In the genomic region with DNA sequence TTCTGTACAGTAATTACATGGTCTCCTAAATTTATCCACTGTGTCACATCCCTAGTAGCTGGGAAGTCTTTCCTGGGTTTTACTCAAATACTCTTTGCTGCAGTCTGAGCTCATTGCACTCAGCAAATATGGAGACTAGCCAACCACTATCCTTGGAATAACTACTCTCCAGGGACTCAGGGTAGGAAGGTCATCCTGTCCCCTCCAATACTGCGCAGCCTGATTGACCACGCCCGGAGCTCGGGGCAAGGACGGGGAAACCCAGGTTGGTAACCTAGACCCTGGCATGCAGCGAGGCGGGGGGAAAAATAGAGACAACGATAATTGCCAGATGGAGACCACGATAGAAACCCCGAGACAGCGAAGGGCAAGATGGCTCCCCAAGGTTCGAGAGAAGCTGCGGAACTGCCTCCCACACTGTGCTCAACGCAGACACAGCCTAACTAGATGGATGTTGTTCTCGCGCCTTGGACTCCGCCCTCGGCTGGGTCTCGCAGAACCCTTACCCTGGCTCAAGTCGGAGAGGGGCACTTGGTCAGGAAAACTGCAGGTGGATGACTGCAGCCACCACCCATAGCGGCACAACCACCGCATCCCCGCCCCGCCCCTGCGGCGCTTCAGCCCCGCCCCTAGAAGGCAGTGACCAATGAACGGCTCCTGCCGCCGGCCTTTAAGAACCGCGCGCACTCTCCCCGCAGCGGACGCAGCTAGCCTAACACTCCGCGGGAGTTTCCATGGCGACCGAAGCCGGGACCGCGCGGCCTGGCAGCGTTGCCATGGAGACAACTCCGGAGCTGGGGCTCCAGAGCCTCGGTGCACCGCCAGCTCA, we compare ENCODE assay signal across 8 mouse cellular contexts. TPM values are rescaled to one million over a fixed set of nuclear protein-coding genes. Genes with fewer than 3 reads are reported as not detected.
DNase-seq lines count a peak whose midpoint lies in the region; ATAC-seq and TF ChIP-seq lines count a peak whose summit lies in the region.

A gene (plus strand): TSS at position 700 of the 829 bp plus-strand sequence.

- peak within 1 kb of the TSS; percentile 85 for H3K4me3 ChIP-seq in bone marrow, adult 2 months (replicated peaks; ENCODE audit: control insufficient read depth, low read depth, low read length)
- H3K4me3 ChIP-seq in embryonic facial prominence, embryonic 15.5 days (replicated peaks) = peak within 1 kb of the TSS; percentile 60
- peak within 1 kb of the TSS; percentile 57 for H3K4me3 ChIP-seq in kidney, embryonic 14.5 days (ENCODE audit: low read length)
- peak within 1 kb of the TSS; percentile 58 for H3K4me3 ChIP-seq in limb, embryonic 15.5 days

- peak; percentile 95 for ATAC-seq in embryonic facial prominence, embryonic 15.5 days (ENCODE audit: insufficient number of reproducible peaks, low FRiP score, low TSS enrichment, low read depth)
- peak; percentile 98 for ATAC-seq in kidney, embryonic 14.5 days (ENCODE audit: low FRiP score, low TSS enrichment)
- ATAC-seq in limb, embryonic 15.5 days (ENCODE audit: insufficient number of reproducible peaks, low FRiP score, low TSS enrichment, low read depth) = peak; percentile 92

- H3K9me3 ChIP-seq in embryonic facial prominence, embryonic 15.5 days (replicated peaks) = no peaks in the 10 kb centered on the region
- H3K9me3 ChIP-seq in kidney, embryonic 14.5 days (ENCODE audit: control insufficient read depth, low read length) = no peaks in the 10 kb centered on the region
- no peaks in the 10 kb centered on the region for H3K9me3 ChIP-seq in limb, embryonic 15.5 days

- 3% methylated on average over 48 of the region's 48 CpGs for whole genome bisulfite sequencing in bone marrow, adult 2 months
- 1% methylated on average over 48 of the region's 48 CpGs for WGBS in embryonic facial prominence, embryonic 15.5 days
- under 1% methylated on average over 47 of the region's 48 CpGs for WGBS in kidney, embryonic 14.5 days
- WGBS in limb, embryonic 15.5 days = 1% methylated on average over 48 of the region's 48 CpGs

- H3K9ac ChIP-seq in embryonic facial prominence, embryonic 15.5 days = peak within 1 kb of the TSS; percentile 23
- peak within 1 kb of the TSS; percentile 51; the same call in 1 of the 2 replicates for H3K9ac ChIP-seq in kidney, embryonic 14.5 days (ENCODE audit: low read depth, low read length)
- H3K9ac ChIP-seq in limb, embryonic 15.5 days = peak within 1 kb of the TSS; percentile 17; the same call in 1 of the 2 replicates

- peak; percentile 54 for DNase-seq in 416B (ENCODE audit: low read depth)
- peak; percentile 89 to 91 for DNase-seq in heart, adult 9 months (ENCODE audit: low spot score in 2 of 2)
- DNase-seq in monocyte, adult 2 months (ENCODE audit: low read depth in 1 of 2, low spot score in 2 of 2) = peak; percentile 69 to 73
- peak; percentile 86 for DNase-seq in spleen, postnatal 36 days (ENCODE audit: low spot score in 2 of 2)

- peak within 1 kb of the TSS; percentile 90 for H3K4me2 ChIP-seq in embryonic facial prominence, embryonic 15.5 days (replicated peaks)
- H3K4me2 ChIP-seq in kidney, embryonic 14.5 days (replicated peaks; ENCODE audit: low read depth, low read length) = peak within 1 kb of the TSS; percentile 90
- H3K4me2 ChIP-seq in limb, embryonic 15.5 days = peak within 1 kb of the TSS; percentile 94

- H3K36me3 ChIP-seq in embryonic facial prominence, embryonic 15.5 days = no peaks in the 10 kb centered on the region
- no peaks in the 10 kb centered on the region for H3K36me3 ChIP-seq in kidney, embryonic 14.5 days (ENCODE audit: control insufficient read depth, insufficient read depth, low read length)
- H3K36me3 ChIP-seq in limb, embryonic 15.5 days = no peaks in the 10 kb centered on the region

- peaks cover 2% of the 10 kb centered on the region; the same call in 1 of the 2 replicates for H3K4me1 ChIP-seq in bone marrow, adult 2 months (ENCODE audit: control insufficient read depth, insufficient read depth, low read length)
- peaks cover 19% of the 10 kb centered on the region for H3K4me1 ChIP-seq in embryonic facial prominence, embryonic 15.5 days
- peaks cover 7% of the 10 kb centered on the region for H3K4me1 ChIP-seq in kidney, embryonic 14.5 days (ENCODE audit: control insufficient read depth, insufficient read depth, low read length)
- H3K4me1 ChIP-seq in limb, embryonic 15.5 days = peaks cover 20% of the 10 kb centered on the region

- peaks cover 35% of the 10 kb centered on the region for H3K27me3 ChIP-seq in embryonic facial prominence, embryonic 15.5 days
- H3K27me3 ChIP-seq in kidney, embryonic 14.5 days (ENCODE audit: control insufficient read depth, insufficient read depth, low read length) = peaks cover 11% of the 10 kb centered on the region; the same call in 1 of the 2 replicates
- H3K27me3 ChIP-seq in limb, embryonic 15.5 days = peaks cover 37% of the 10 kb centered on the region

- TF ChIP-seq CTCF in bone marrow, adult 2 months (IDR thresholded peaks at IDR 0.05; ENCODE audit: control insufficient read depth, insufficient read depth, low read length) = no peak

- no peak for TF ChIP-seq POLR2A in bone marrow, adult 2 months (IDR thresholded peaks at IDR 0.05; ENCODE audit: borderline replicate concordance, control insufficient read depth, low read depth, low read length)

- no peak within 1 kb of the TSS for H3K27ac ChIP-seq in bone marrow, adult 2 months (ENCODE audit: control insufficient read depth, insufficient read depth, low read depth, low read length, poor library complexity)
- H3K27ac ChIP-seq in embryonic facial prominence, embryonic 15.5 days (replicated peaks) = no peak within 1 kb of the TSS
- no peak within 1 kb of the TSS for H3K27ac ChIP-seq in kidney, embryonic 14.5 days (ENCODE audit: low read depth, low read length)
- no peak within 1 kb of the TSS for H3K27ac ChIP-seq in limb, embryonic 15.5 days

RNA-seq across cellular contexts. Expression of the gene that starts here (rescaled TPM):
- 0.55 and 0.59 TPM in 2 replicates for polyA plus RNA-seq in bone marrow, adult 2 months (2011; ENCODE audit: insufficient read depth, insufficient read length, low replicate concordance, missing spikeins)
- polyA plus RNA-seq in embryonic facial prominence, embryonic 15.5 days (2015; fragmentation: Nextera tagmentation; extraction: Ambion mirVana) = 5.5 and 6.5 TPM in 2 replicates
- 5.8 and 7.0 TPM in 2 replicates for polyA plus RNA-seq in kidney, embryonic 14.5 days (2014; fragmentation: Nextera tagmentation; extraction: Ambion mirVana)
- polyA plus RNA-seq in limb, embryonic 15.5 days (2015; fragmentation: Nextera tagmentation; extraction: Ambion mirVana) = 3.8 and 3.9 TPM in 2 replicates
